Mouse (Mus musculus): ENCODE measurements around the gene Defa2. TPM values are rescaled to one million over a fixed set of nuclear protein-coding genes. Genes with fewer than 3 reads are reported as not detected.
"Not testable (repeated sequence)": the region's sequence is repeated elsewhere in the genome, so short reads cannot be mapped to it uniquely, and the experiment has no call there.

Gene Defa2
- not detected in 2 replicates for polyA plus RNA-seq (2016; fragmentation: Nextera tagmentation; extraction: Ambion mirVana)

- not testable (repeated sequence) for H3K36me3 ChIP-seq; ATAC-seq (ENCODE audit: low FRiP score, low read depth); H3K4me1 ChIP-seq; H3K4me3 ChIP-seq; H3K9ac ChIP-seq; H3K9me3 ChIP-seq; H3K4me2 ChIP-seq (replicated peaks); H3K27ac ChIP-seq; H3K27me3 ChIP-seq (replicated peaks)
- 40% methylated on average over 1 of the region's 2 CpGs for WGBS
These were observed at the start of gene Defa2 for GRCm38 (mm10) chr8:21378215-21378614. Gene Defa2 (plus strand): TSS chr8:21378515.

GRCm38 (mm10) chr8:21391511-21391910 is 13.2 kb downstream of the Defa2 start, which contains the start of gene Defa33:
Gene Defa33 (plus strand): TSS chr8:21391811.
- not testable (repeated sequence) for H3K9me3 ChIP-seq; H3K27me3 ChIP-seq (replicated peaks); H3K4me2 ChIP-seq (replicated peaks); H3K4me1 ChIP-seq; H3K9ac ChIP-seq; H3K4me3 ChIP-seq; H3K36me3 ChIP-seq; H3K27ac ChIP-seq; ATAC-seq (ENCODE audit: low FRiP score, low read depth)
- no CpG with 5 or more reads among the region's 2 CpGs for WGBS

- WGBS = no CpG with 5 or more reads among the region's 1 CpGs
- H3K9me3 ChIP-seq; H3K4me2 ChIP-seq (replicated peaks); H3K9ac ChIP-seq; H3K4me3 ChIP-seq; ATAC-seq (ENCODE audit: low FRiP score, low read depth); H3K4me1 ChIP-seq; H3K36me3 ChIP-seq; H3K27me3 ChIP-seq (replicated peaks); H3K27ac ChIP-seq: not testable (repeated sequence)
These were observed 48.8 kb downstream of the Defa2 start, which contains the start of gene Defa36 for GRCm38 (mm10) chr8:21427111-21427510. Gene Defa36 (plus strand): TSS chr8:21427411.

Other genes with a start within 250 kb of the Defa2 start
- gene Defa30, start 243.9 kb upstream of the Defa2 start, polyA plus RNA-seq (2016; fragmentation: Nextera tagmentation; extraction: Ambion mirVana) = not detected in 2 replicates
- not detected in 2 replicates for gene Defa22, start 216.2 kb upstream of the Defa2 start, polyA plus RNA-seq (2016; fragmentation: Nextera tagmentation; extraction: Ambion mirVana)
- gene Defa31, start 186.9 kb upstream of the Defa2 start, polyA plus RNA-seq (2016; fragmentation: Nextera tagmentation; extraction: Ambion mirVana) = not detected in 2 replicates
- not detected in 2 replicates for gene Gm15293, start 177.0 kb upstream of the Defa2 start, polyA plus RNA-seq (2016; fragmentation: Nextera tagmentation; extraction: Ambion mirVana)
- gene Gm15292, start 128.8 kb upstream of the Defa2 start, polyA plus RNA-seq (2016; fragmentation: Nextera tagmentation; extraction: Ambion mirVana) = not detected in 2 replicates
- not detected in 2 replicates for gene Defa27, start 63.0 kb upstream of the Defa2 start, polyA plus RNA-seq (2016; fragmentation: Nextera tagmentation; extraction: Ambion mirVana)
- not detected in 2 replicates for gene Defa29, start 51.5 kb upstream of the Defa2 start, polyA plus RNA-seq (2016; fragmentation: Nextera tagmentation; extraction: Ambion mirVana)
- not detected in 2 replicates for gene Defa33, start 13.3 kb downstream of the Defa2 start, polyA plus RNA-seq (2016; fragmentation: Nextera tagmentation; extraction: Ambion mirVana)
- gene Defa36, start 48.9 kb downstream of the Defa2 start, polyA plus RNA-seq (2016; fragmentation: Nextera tagmentation; extraction: Ambion mirVana) = not detected in 2 replicates
- gene Gm7849, start 78.0 kb downstream of the Defa2 start, polyA plus RNA-seq (2016; fragmentation: Nextera tagmentation; extraction: Ambion mirVana) = not detected in 2 replicates
- not detected in 2 replicates for gene Defa20, start 130.7 kb downstream of the Defa2 start, polyA plus RNA-seq (2016; fragmentation: Nextera tagmentation; extraction: Ambion mirVana)
- not detected in 2 replicates for gene Defa32, start 150.5 kb downstream of the Defa2 start, polyA plus RNA-seq (2016; fragmentation: Nextera tagmentation; extraction: Ambion mirVana)
- not detected in 2 replicates for gene Defa37, start 186.9 kb downstream of the Defa2 start, polyA plus RNA-seq (2016; fragmentation: Nextera tagmentation; extraction: Ambion mirVana)
- not detected in 2 replicates for gene Defa28, start 204.5 kb downstream of the Defa2 start, polyA plus RNA-seq (2016; fragmentation: Nextera tagmentation; extraction: Ambion mirVana)
- gene Gm7861, start 216.0 kb downstream of the Defa2 start, polyA plus RNA-seq (2016; fragmentation: Nextera tagmentation; extraction: Ambion mirVana) = not detected in 2 replicates
- gene Defa26, start 239.7 kb downstream of the Defa2 start, polyA plus RNA-seq (2016; fragmentation: Nextera tagmentation; extraction: Ambion mirVana) = not detected in 2 replicates